Mouse (Mus musculus) forebrain, embryonic 11.5 days (tissue): ENCODE results near the gene Atp5j2. TPM values are rescaled to one million over a fixed set of nuclear protein-coding genes. Genes with fewer than 3 reads are reported as not detected.
"Not testable (repeated sequence)": the region's sequence is repeated elsewhere in the genome, so short reads cannot be mapped to it uniquely, and the experiment has no call there.

Experiments
- ATAC-seq: fragments of 200-750 bp; cut with Nextera tagmentation; replicated peaks from 2 replicates; pipeline ENCODE4 v1.8.0; 2017; ENCODE audit warnings: moderate TSS enrichment; ENCODE audit not compliant: low FRiP score
- DNase-seq: peaks from one replicate; pipeline ENCODE4 v3.0.0-alpha.2; 2017; ENCODE audit warnings: low spot score
- H3K27ac ChIP-seq: fragments of 300-500 bp; sonication (generic); 2 replicates; pipeline ENCODE4 v1.5.1; 2014; ENCODE audit warnings: low read depth, low read length
- H3K27me3 ChIP-seq: fragments of 300-500 bp; sonication (generic); 2 replicates; pipeline ENCODE4 v1.6.1; 2014; ENCODE audit warnings: mild to moderate bottlenecking, low read length, mixed read lengths; ENCODE audit not compliant: control insufficient read depth, insufficient read depth
- H3K36me3 ChIP-seq: fragments of 300-500 bp; sonication (generic); 2 replicates; pipeline ENCODE4 v1.6.1; 2014; ENCODE audit warnings: mild to moderate bottlenecking, low read length, moderate library complexity, mixed read lengths; ENCODE audit not compliant: control insufficient read depth, insufficient read depth
- H3K4me1 ChIP-seq: fragments of 300-500 bp; sonication (generic); replicated peaks from 2 replicates; pipeline ENCODE4 v1.6.1; 2014; ENCODE audit warnings: low read length, mixed read lengths; ENCODE audit not compliant: control insufficient read depth, insufficient read depth
- H3K4me2 ChIP-seq: fragments of 300-500 bp; sonication (generic); 2 replicates; pipeline ENCODE4 v1.6.1; 2014; ENCODE audit warnings: low read depth, mild to moderate bottlenecking, low read length, moderate library complexity, mixed read lengths; ENCODE audit not compliant: severe bottlenecking
- H3K4me3 ChIP-seq: fragments of 300-500 bp; sonication (generic); 2 replicates; pipeline ENCODE4 v1.5.1; 2014; ENCODE audit warnings: low read depth, low read length
- H3K9ac ChIP-seq: fragments of 300-500 bp; sonication (generic); 2 replicates; pipeline ENCODE4 v1.6.1; 2014; ENCODE audit warnings: low read length
- H3K9me3 ChIP-seq: fragments of 300-500 bp; sonication (generic); 2 replicates; pipeline ENCODE4 v1.6.1; 2016; ENCODE audit warnings: low read length, mixed read lengths; ENCODE audit not compliant: control insufficient read depth
- WGBS: fragments of 180-500 bp; shearing (Covaris S2); extraction: QIAGEN DNeasy Blood & Tissue Kit; methylation state at CpG from one replicate; pipeline ENCODE4 v1.1.7; 2014; 5-methylcytosine and 5-hydroxymethylcytosine counted together
- polyA plus RNA-seq: library from polyadenylated mRNA; unstranded; fragments of >200 nt; fragmentation: Nextera tagmentation; extraction: Ambion mirVana; gene quantifications from 2 replicates; pipeline ENCODE4 v1.2.1, GENCODE M21; 2014

Atp5j2 gene
- polyA plus RNA-seq, 1 experiment from 2014 or later = 478 TPM

- H3K27me3 ChIP-seq, H3K9ac ChIP-seq, H3K4me1 ChIP-seq, H3K4me3 ChIP-seq, H3K4me2 ChIP-seq, ATAC-seq, DNase-seq, H3K36me3 ChIP-seq, H3K9me3 ChIP-seq, H3K27ac ChIP-seq: not testable (repeated sequence)
- WGBS = 46% methylated on average over 11 of the region's 11 CpGs
Measured at GRCm38 (mm10) chr5:145208391-145208790, 16.5 kb upstream of the Atp5j2 start.

DNA sequence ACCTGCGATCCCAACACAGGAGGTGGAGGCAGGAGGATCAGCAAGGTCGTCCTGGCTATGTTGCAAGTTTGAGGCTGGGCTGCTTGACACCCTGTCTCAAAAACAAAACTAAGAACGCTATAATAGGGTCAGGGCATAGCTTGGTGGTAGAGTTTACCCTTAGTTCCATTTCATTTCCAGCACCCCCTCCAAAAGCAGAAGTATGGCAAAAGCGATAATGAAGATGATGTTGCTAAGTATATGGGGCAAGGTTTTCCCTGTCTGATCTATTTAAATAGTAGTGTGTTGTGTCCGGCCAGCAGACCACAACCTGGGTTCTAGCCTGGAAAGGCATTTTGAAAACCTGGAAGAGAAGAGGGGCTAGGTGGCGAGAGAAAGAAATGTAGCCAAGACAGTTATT is 16.1 kb upstream of the Atp5j2 start:
- Histone ChIP-seq H3K27me3 (no peaks in the 10 kb centered on the region), H3K9ac (no peak overlapping the region), H3K4me2 (no peak overlapping the region), H3K4me1 (peaks cover 6% of the 10 kb centered on the region; the same call in 1 of the 2 replicates), H3K27ac (no peak overlapping the region), H3K9me3 (no peaks in the 10 kb centered on the region), H3K36me3 (no peaks in the 10 kb centered on the region; the same call in 1 of the 2 replicates), H3K4me3 (no peak overlapping the region)
- ATAC-seq (no peak), DNase-seq (no peak)
- WGBS = 82% methylated on average over 6 of the region's 6 CpGs

- H3K27me3 ChIP-seq = no peaks in the 10 kb centered on the region
- no peak for DNase-seq
- no peak for ATAC-seq
- WGBS = 95% methylated on average over 6 of the region's 6 CpGs
- no peak overlapping the region for H3K9ac ChIP-seq
- H3K4me1 ChIP-seq = peaks cover 6% of the 10 kb centered on the region; the same call in 1 of the 2 replicates
- no peak overlapping the region for H3K4me3 ChIP-seq
- no peaks in the 10 kb centered on the region; the same call in 1 of the 2 replicates for H3K36me3 ChIP-seq
- no peak overlapping the region for H3K4me2 ChIP-seq
- H3K27ac ChIP-seq = no peak overlapping the region
- H3K9me3 ChIP-seq = no peaks in the 10 kb centered on the region
Measured at GRCm38 (mm10) chr5:145207385-145207784, 15.5 kb upstream of the Atp5j2 start.

GRCm38 (mm10) chr5:145205041-145205440 is 13.2 kb upstream of the Atp5j2 start:
- no peak overlapping the region for H3K9ac ChIP-seq
- 23% methylated on average over 9 of the region's 9 CpGs for WGBS
- ATAC-seq = no peak

DNA sequence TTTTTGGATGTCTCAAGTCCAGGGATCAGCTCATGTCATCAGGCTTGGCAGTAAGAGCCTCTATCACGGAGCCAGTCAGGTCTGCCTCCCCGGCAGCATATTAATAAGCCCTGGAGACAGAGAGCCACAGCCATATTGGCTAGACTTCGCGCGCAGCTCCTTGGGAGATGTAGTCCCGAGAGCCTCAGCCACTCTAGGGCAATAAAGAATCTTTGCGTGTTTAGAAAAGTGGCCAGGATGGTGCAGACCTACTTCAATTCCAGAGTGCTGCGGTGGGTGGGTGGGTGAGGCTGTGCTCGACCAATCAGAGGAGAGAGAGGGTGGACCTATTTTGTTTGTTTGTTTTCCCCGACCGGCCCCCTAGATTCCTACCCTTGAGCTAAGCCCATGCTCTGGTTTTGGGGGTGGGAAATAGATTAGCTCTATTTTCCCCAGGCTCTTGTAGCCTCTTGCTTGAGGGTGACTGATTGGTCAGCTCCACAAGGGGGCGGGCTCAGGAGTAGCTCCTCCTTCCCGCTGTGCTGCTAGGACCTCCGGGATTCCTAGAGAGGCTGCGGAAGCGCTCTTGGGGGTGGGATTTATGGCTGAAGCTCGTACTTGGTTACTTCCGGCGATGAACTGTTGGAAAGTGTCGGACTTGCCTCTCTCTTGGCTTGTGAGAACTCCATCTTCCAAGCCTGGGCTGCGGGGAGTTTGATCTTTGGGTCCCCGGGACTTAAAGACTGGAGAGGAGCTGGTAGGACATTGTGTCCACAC is 12.3 kb upstream of the Atp5j2 start, which contains the start of gene Zkscan5:
Zkscan5 (plus strand) TSS at position 627 of the 756 bp plus-strand sequence.
- H3K27ac ChIP-seq = peak within 1 kb of the TSS; percentile 77
- peak; percentile 97 for ATAC-seq
- under 1% methylated on average over 22 of the region's 22 CpGs for WGBS

More at GRCm38 (mm10) chr5:145205041-145205440, 13.2 kb upstream of the Atp5j2 start:
- H3K4me2 ChIP-seq = peak overlapping the region; percentile 60
- H3K4me1 ChIP-seq = peaks cover 8% of the 10 kb centered on the region
- no peaks in the 10 kb centered on the region for H3K27me3 ChIP-seq
- H3K36me3 ChIP-seq = no peaks in the 10 kb centered on the region; the same call in 1 of the 2 replicates
- H3K9me3 ChIP-seq = no peaks in the 10 kb centered on the region
- H3K4me3 ChIP-seq = peak overlapping the region; percentile 52
- no peak for DNase-seq
- no peak overlapping the region for H3K27ac ChIP-seq

GRCm38 (mm10) chr5:145202446-145202845 is 10.6 kb upstream of the Atp5j2 start:
- Histone ChIP-seq H3K4me3 (no peak overlapping the region), H3K4me1 (peaks cover 8% of the 10 kb centered on the region), H3K9ac (no peak overlapping the region), H3K9me3 (no peaks in the 10 kb centered on the region), H3K4me2 (no peak overlapping the region), H3K27ac (no peak overlapping the region), H3K36me3 (no peaks in the 10 kb centered on the region), H3K27me3 (no peaks in the 10 kb centered on the region)
- ATAC-seq (no peak), DNase-seq (no peak)
- 49% methylated on average over 3 of the region's 3 CpGs for WGBS

More for the DNA sequence above, 12.3 kb upstream of the Atp5j2 start, which contains the start of gene Zkscan5:
- DNase-seq = peak; percentile 98
- peak within 1 kb of the TSS; percentile 52 for H3K4me3 ChIP-seq
- H3K4me1 ChIP-seq = peaks cover 8% of the 10 kb centered on the region
- H3K9me3 ChIP-seq = no peaks in the 10 kb centered on the region
- peak within 1 kb of the TSS; percentile 60 for H3K4me2 ChIP-seq
- no peaks in the 10 kb centered on the region for H3K27me3 ChIP-seq
- H3K36me3 ChIP-seq = no peaks in the 10 kb centered on the region; the same call in 1 of the 2 replicates
- peak within 1 kb of the TSS; percentile 70 for H3K9ac ChIP-seq

DNA sequence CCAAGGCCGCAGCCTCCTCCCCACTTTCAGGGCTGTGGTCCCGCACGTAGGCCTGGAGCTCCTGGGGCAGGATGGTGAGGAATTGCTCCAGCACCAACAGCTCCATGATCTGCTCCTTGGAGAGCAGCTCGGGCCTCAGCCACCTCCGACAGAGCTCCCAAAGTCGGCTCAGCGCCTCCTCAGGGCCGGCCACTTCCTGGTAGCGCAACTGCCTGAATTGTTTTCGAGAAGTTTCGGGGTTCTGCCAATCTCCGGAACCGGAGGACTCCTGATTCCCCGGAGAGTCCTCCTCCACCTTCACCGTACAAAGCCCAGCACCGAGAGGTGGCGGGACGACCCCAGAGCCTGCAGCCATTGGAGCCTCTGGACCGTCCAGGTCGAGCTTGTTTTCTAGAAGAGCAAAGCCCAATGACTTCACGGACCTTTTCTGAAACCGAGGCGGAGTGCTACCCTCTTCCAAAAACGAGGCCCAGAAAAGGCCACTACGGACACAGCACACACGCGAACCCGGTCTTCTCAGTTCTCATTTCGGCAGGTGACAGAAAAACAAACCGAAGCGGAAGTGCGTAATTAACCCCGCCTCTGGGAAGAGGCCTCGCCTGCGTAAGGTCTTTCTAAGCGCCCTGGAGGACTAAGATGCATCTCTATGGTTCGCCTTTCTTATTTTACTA is 9.6 kb upstream of the Atp5j2 start, which contains the start of gene Zkscan14:
Zkscan14 (minus strand) TSS at position 548 of the 671 bp plus-strand sequence.
- 2% methylated on average over 37 of the region's 37 CpGs for whole genome bisulfite sequencing
- ATAC-seq (0 out of 2 replicates have a peak, but pooled peaks have one; percentile 16), DNase-seq (peak; percentile 82)
- peak within 1 kb of the TSS; percentile 57 for H3K9ac ChIP-seq
- peak within 1 kb of the TSS; percentile 75 for H3K4me3 ChIP-seq
- no peak within 1 kb of the TSS for H3K27ac ChIP-seq
- no peaks in the 10 kb centered on the region for H3K27me3 ChIP-seq
- H3K4me1 ChIP-seq = peaks cover 8% of the 10 kb centered on the region
- peak within 1 kb of the TSS; percentile 82 for H3K4me2 ChIP-seq
- no peaks in the 10 kb centered on the region for H3K36me3 ChIP-seq
- no peaks in the 10 kb centered on the region for H3K9me3 ChIP-seq

DNA sequence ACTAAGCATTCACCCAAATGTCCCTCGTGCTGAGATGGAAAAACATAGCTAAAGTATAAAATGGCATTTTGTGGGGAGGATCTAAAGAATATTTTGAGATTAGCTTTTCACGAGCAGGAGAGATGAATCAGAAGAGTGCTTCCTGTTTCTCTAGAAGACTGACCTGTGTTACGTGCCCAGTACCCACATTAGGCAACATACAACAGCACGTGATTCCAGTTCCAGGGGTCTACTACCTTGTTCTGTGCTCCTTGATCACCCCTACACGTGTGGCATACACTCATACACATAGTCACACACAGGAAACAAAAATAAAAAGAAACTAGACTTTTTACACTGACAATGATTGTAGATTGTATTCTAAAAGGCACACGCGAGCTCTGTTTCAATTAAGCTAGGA is 8.5 kb upstream of the Atp5j2 start:
- no peak overlapping the region for H3K9ac ChIP-seq
- no peak overlapping the region for H3K4me3 ChIP-seq
- no peak overlapping the region for H3K4me2 ChIP-seq
- H3K27ac ChIP-seq = no peak overlapping the region
- H3K36me3 ChIP-seq = no peaks in the 10 kb centered on the region
- no peak for ATAC-seq
- no peak for DNase-seq
- WGBS = 77% methylated on average over 7 of the region's 7 CpGs
- H3K9me3 ChIP-seq = no peaks in the 10 kb centered on the region
- no peaks in the 10 kb centered on the region for H3K27me3 ChIP-seq
- peaks cover 6% of the 10 kb centered on the region for H3K4me1 ChIP-seq
